Mouse (Mus musculus): ENCODE data around the gene Phlda2. TPM values are rescaled to one million over a fixed set of nuclear protein-coding genes. Genes with fewer than 3 reads are reported as not detected.

Phlda2 gene
- total and polyA plus RNA-seq, 3 experiments: not detected

- H3K79me2 ChIP-seq (replicated peaks; ENCODE audit: control insufficient read depth, extremely low read depth, insufficient read depth, poor library complexity, severe bottlenecking): no peaks in the 10 kb centered on the region
- no peak for TF ChIP-seq ZC3H11A (IDR thresholded peaks at IDR 0.05; ENCODE audit: low read depth, low read length)
- no peak for TF ChIP-seq ZNF384 (IDR thresholded peaks at IDR 0.05; ENCODE audit: low read depth, low read length)
- no peak for TF ChIP-seq ZKSCAN1 (IDR thresholded peaks at IDR 0.05; ENCODE audit: borderline replicate concordance, low read depth, low read length)
- peak; percentile 68 for TF ChIP-seq RAD21 (IDR thresholded peaks at IDR 0.05; ENCODE audit: low read depth, low read length)
- TF ChIP-seq CTCF (conservative IDR thresholded peaks at IDR 0.05 in 1 of 2, IDR thresholded peaks at IDR 0.05 in 1 of 2; ENCODE audit: low read depth in 2 of 2, low read length in 2 of 2): peak in 1 of 2 experiments; percentile 76; a peak in 2 of 4 replicates
- no peak for TF ChIP-seq TBP (conservative IDR thresholded peaks at IDR 0.05; ENCODE audit: low read depth, low read length)
- TF ChIP-seq SMC3 (IDR thresholded peaks at IDR 0.05; ENCODE audit: low read depth, low read length): peak; percentile 52
- TF ChIP-seq USF2 (conservative IDR thresholded peaks at IDR 0.05; ENCODE audit: low read depth, low read length): no peak
- peak; percentile 87; the same call in 1 of the 2 replicates for TF ChIP-seq MYC (IDR thresholded peaks at IDR 0.05; ENCODE audit: low read depth, low read length)
- TF ChIP-seq MAZ (IDR thresholded peaks at IDR 0.05; ENCODE audit: low read depth, low read length): no peak
- TF ChIP-seq JUN (IDR thresholded peaks at IDR 0.05; ENCODE audit: insufficient read depth, low read depth, low read length): no peak
- TF ChIP-seq IRF4 (IDR thresholded peaks at IDR 0.05; ENCODE audit: low read depth, low read length): no peak
- TF ChIP-seq MAX (IDR thresholded peaks at IDR 0.05; ENCODE audit: low read length): peak; percentile 41; the same call in 1 of the 2 replicates
- peak; percentile 75; the same call in 1 of the 2 replicates for TF ChIP-seq MXI1 (IDR thresholded peaks at IDR 0.05; ENCODE audit: low read depth, low read length)
- no peak for TF ChIP-seq POLR2A (IDR thresholded peaks at IDR 0.05; ENCODE audit: low read depth, low read length)
- no peak for TF ChIP-seq NELFE (IDR thresholded peaks at IDR 0.05; ENCODE audit: low read depth, low read length)
- DNase-seq (ENCODE audit: extremely low read depth): peak; percentile 63
- H3K4me2 ChIP-seq (ENCODE audit: insufficient read depth, low read depth, poor library complexity, severe bottlenecking): no peak overlapping the region
- dilution Hi-C loops (cut with MboI; ENCODE audit: extremely low pct_ligation_motif_present, extremely low pct_unique_long_range_greater_than_20kb, low sequenced_read_pairs): no loop called here
- H3K27me3 ChIP-seq (replicated peaks): peaks cover 27% of the 10 kb centered on the region
- no peaks in the 10 kb centered on the region for H3K36me3 ChIP-seq (replicated peaks in 1 of 2; ENCODE audit: control insufficient read depth in 1 of 2, insufficient read depth in 1 of 2, low read length in 1 of 2)
- in situ Hi-C loops (cut with MboI; ENCODE audit: low pct_ligation_motif_present, low pct_unique_long_range_greater_than_20kb, low sequenced_read_pairs): no loop called here
- peaks cover 11% of the 10 kb centered on the region for H3K9me3 ChIP-seq (replicated peaks; ENCODE audit: low read length)
- H3K4me1 ChIP-seq (ENCODE audit: control insufficient read depth in 1 of 2, insufficient read depth in 2 of 2): no peaks in the 10 kb centered on the region
- H3K4me3 ChIP-seq (replicated peaks in 1 of 3; ENCODE audit: low read depth in 2 of 3, low read length in 2 of 3, poor library complexity in 1 of 3): no peak overlapping the region
- H3K27ac ChIP-seq (ENCODE audit: insufficient read depth, low read depth): no peak overlapping the region
- no peak overlapping the region for H3K9ac ChIP-seq (ENCODE audit: insufficient read depth, low read depth)
These were observed 2.9 kb upstream of the Phlda2 start for GRCm38 (mm10) chr7:143505823-143506222.

DNA sequence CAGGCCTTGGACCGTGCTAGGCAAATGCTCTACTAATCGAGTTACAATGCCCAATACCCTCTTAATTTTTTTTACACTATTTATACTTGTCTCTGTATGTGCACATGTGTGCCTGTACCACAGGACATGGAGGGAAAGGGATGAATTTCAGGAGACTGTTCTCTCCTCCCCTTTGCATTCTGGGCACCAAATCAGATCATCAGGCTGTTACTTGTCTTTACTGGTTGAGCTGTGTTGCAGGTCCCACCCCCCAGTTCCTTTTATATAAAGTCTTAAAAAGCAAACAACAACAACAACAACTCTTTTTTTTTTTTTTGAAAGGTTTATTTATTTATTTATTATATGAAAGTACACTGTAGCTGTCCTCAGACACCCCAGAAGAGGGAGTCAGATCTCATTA lies 2.5 kb upstream of the Phlda2 start:
- no peak overlapping the region for H3K27ac ChIP-seq (ENCODE audit: insufficient read depth, low read depth)
- in situ Hi-C loops (cut with MboI; ENCODE audit: low pct_ligation_motif_present, low pct_unique_long_range_greater_than_20kb, low sequenced_read_pairs) (no loop called here), dilution Hi-C loops (cut with MboI; ENCODE audit: extremely low pct_ligation_motif_present, extremely low pct_unique_long_range_greater_than_20kb, low sequenced_read_pairs) (no loop called here)
- H3K4me1 ChIP-seq (ENCODE audit: control insufficient read depth in 1 of 2, insufficient read depth in 2 of 2): no peaks in the 10 kb centered on the region
- TF ChIP-seq MYC (IDR thresholded peaks at IDR 0.05; ENCODE audit: low read depth, low read length) (no peak), POLR2AphosphoS2 (IDR thresholded peaks at IDR 0.05; ENCODE audit: low read depth, low read length) (no peak), BHLHE40 (IDR thresholded peaks at IDR 0.05; ENCODE audit: low read depth, low read length) (no peak), USF2 (conservative IDR thresholded peaks at IDR 0.05; ENCODE audit: low read depth, low read length) (no peak), KAT2A (IDR thresholded peaks at IDR 0.05; ENCODE audit: insufficient replicate concordance, low read length) (no peak), IRF4 (IDR thresholded peaks at IDR 0.05; ENCODE audit: low read depth, low read length) (no peak), ZMIZ1 (IDR thresholded peaks at IDR 0.05; ENCODE audit: low read depth, low read length) (no peak), CTCF (conservative IDR thresholded peaks at IDR 0.05 in 1 of 2, IDR thresholded peaks at IDR 0.05 in 1 of 2; ENCODE audit: low read depth in 2 of 2, low read length in 2 of 2) (no peak), JUN (IDR thresholded peaks at IDR 0.05; ENCODE audit: insufficient read depth, low read depth, low read length) (no peak), ZNF384 (IDR thresholded peaks at IDR 0.05; ENCODE audit: low read depth, low read length) (no peak), MEF2A (IDR thresholded peaks at IDR 0.05; ENCODE audit: borderline replicate concordance, low read depth, low read length) (no peak), EP300 (IDR thresholded peaks at IDR 0.05; ENCODE audit: low read length) (no peak), ZC3H11A (IDR thresholded peaks at IDR 0.05; ENCODE audit: low read depth, low read length) (no peak), RCOR1 (conservative IDR thresholded peaks at IDR 0.05; ENCODE audit: low read depth, low read length) (no peak), E2F4 (IDR thresholded peaks at IDR 0.05; ENCODE audit: insufficient replicate concordance, low read depth, low read length) (no peak), ETS1 (conservative IDR thresholded peaks at IDR 0.05; ENCODE audit: low read depth, low read length) (no peak)
- H3K4me3 ChIP-seq (replicated peaks in 1 of 3; ENCODE audit: low read depth in 2 of 3, low read length in 2 of 3, poor library complexity in 1 of 3): no peak overlapping the region
- H3K9ac ChIP-seq (ENCODE audit: insufficient read depth, low read depth): no peak overlapping the region
- H3K9me3 ChIP-seq (replicated peaks; ENCODE audit: low read length): peaks cover 11% of the 10 kb centered on the region
- no peak overlapping the region for H3K4me2 ChIP-seq (ENCODE audit: insufficient read depth, low read depth, poor library complexity, severe bottlenecking)
- no peak for DNase-seq (ENCODE audit: extremely low read depth)
- no peaks in the 10 kb centered on the region for H3K79me2 ChIP-seq (replicated peaks; ENCODE audit: control insufficient read depth, extremely low read depth, insufficient read depth, poor library complexity, severe bottlenecking)
- H3K27me3 ChIP-seq (replicated peaks): peaks cover 31% of the 10 kb centered on the region
- H3K36me3 ChIP-seq (replicated peaks in 1 of 2; ENCODE audit: control insufficient read depth in 1 of 2, insufficient read depth in 1 of 2, low read length in 1 of 2): no peaks in the 10 kb centered on the region

Measured in CH12.LX (cell line).